Mouse (Mus musculus) erythroblast, embryonic 14.5 days (primary cell): ENCODE data around the gene Ncoa1.

Experiments used
- GATA1 ChIP-seq: IDR thresholded peaks from 2 replicates; pipeline ENCODE4 v1.6.1; 2012; ENCODE audit warnings: low read length, inconsistent platforms, mixed read lengths
- TAL1 ChIP-seq: IDR thresholded peaks from 3 replicates; pipeline ENCODE4 v1.6.1; 2012; ENCODE audit warnings: low read length, inconsistent platforms, mixed read lengths

- TF ChIP-seq TAL1: no peak
- no peak for TF ChIP-seq GATA1
These were observed 181.7 kb downstream of the Ncoa1 start for GRCm38 (mm10) chr12:4295281-4295680.
